Mouse (Mus musculus): ENCODE results near the gene Asb12. TPM values are rescaled to one million over a fixed set of nuclear protein-coding genes. Genes with fewer than 3 reads are reported as not detected.
"Not testable (repeated sequence)": the region's sequence is repeated elsewhere in the genome, so short reads cannot be mapped to it uniquely, and the experiment has no call there.

Asb12 gene
- polyA plus RNA-seq (2014; fragmentation: Nextera tagmentation; extraction: Ambion mirVana): 0.20 TPM in 1 of 2 replicates, not detected in the other

- no peak for ATAC-seq (replicated peaks; ENCODE audit: low FRiP score)
- no peak for DNase-seq (ENCODE audit: low spot score)
- no peak within 1 kb of the TSS for H3K9ac ChIP-seq (ENCODE audit: low read length)
- no peaks in the 10 kb centered on the region for H3K27me3 ChIP-seq (ENCODE audit: control insufficient read depth, insufficient read depth, low read length)
- H3K4me3 ChIP-seq (ENCODE audit: low read depth, low read length): no peak within 1 kb of the TSS
- no peaks in the 10 kb centered on the region for H3K36me3 ChIP-seq (ENCODE audit: control insufficient read depth, insufficient read depth, low read length)
- no peak within 1 kb of the TSS for H3K4me2 ChIP-seq (ENCODE audit: low read depth, low read length, severe bottlenecking)
- 81% methylated on average over 2 of the region's 2 CpGs for WGBS
- no peaks in the 10 kb centered on the region for H3K4me1 ChIP-seq (replicated peaks; ENCODE audit: control insufficient read depth, insufficient read depth, low read length)
- no peaks in the 10 kb centered on the region for H3K9me3 ChIP-seq (ENCODE audit: control insufficient read depth, low read length)
- no peak within 1 kb of the TSS for H3K27ac ChIP-seq (ENCODE audit: low read depth, low read length)
These were observed at the start of gene Asb12, which contains the start of gene Pfn5 for GRCm38 (mm10) chrX:95557887-95558286. TSS of gene Asb12 (minus strand) at chrX:95557987. TSS of gene Pfn5 (plus strand) at chrX:95558104.

GRCm38 (mm10) chrX:95600609-95601008 is 42.8 kb upstream of the Asb12 start:
- H3K4me1 ChIP-seq (replicated peaks; ENCODE audit: control insufficient read depth, insufficient read depth, low read length): no peaks in the 10 kb centered on the region
- ATAC-seq (replicated peaks; ENCODE audit: low FRiP score) (no peak), DNase-seq (ENCODE audit: low spot score) (no peak)
- H3K4me2 ChIP-seq (ENCODE audit: low read depth, low read length, severe bottlenecking): no peak overlapping the region
- no peak overlapping the region for H3K9ac ChIP-seq (ENCODE audit: low read length)
- H3K9me3 ChIP-seq (ENCODE audit: control insufficient read depth, low read length): no peaks in the 10 kb centered on the region
- no peak overlapping the region for H3K27ac ChIP-seq (ENCODE audit: low read depth, low read length)
- no peaks in the 10 kb centered on the region for H3K36me3 ChIP-seq (ENCODE audit: control insufficient read depth, insufficient read depth, low read length)
- H3K27me3 ChIP-seq (ENCODE audit: control insufficient read depth, insufficient read depth, low read length): no peaks in the 10 kb centered on the region
- 91% methylated on average over 5 of the region's 5 CpGs for WGBS
- H3K4me3 ChIP-seq (ENCODE audit: low read depth, low read length): no peak overlapping the region

- Histone ChIP-seq H3K4me2 (ENCODE audit: low read depth, low read length, severe bottlenecking) (no peak overlapping the region), H3K9ac (ENCODE audit: low read length) (no peak overlapping the region), H3K4me1 (replicated peaks; ENCODE audit: control insufficient read depth, insufficient read depth, low read length) (no peaks in the 10 kb centered on the region), H3K27ac (ENCODE audit: low read depth, low read length) (no peak overlapping the region), H3K4me3 (ENCODE audit: low read depth, low read length) (no peak overlapping the region), H3K36me3 (ENCODE audit: control insufficient read depth, insufficient read depth, low read length) (no peaks in the 10 kb centered on the region), H3K9me3 (ENCODE audit: control insufficient read depth, low read length) (no peaks in the 10 kb centered on the region), H3K27me3 (ENCODE audit: control insufficient read depth, insufficient read depth, low read length) (no peaks in the 10 kb centered on the region)
- ATAC-seq (replicated peaks; ENCODE audit: low FRiP score) (no peak), DNase-seq (ENCODE audit: low spot score) (no peak)
- WGBS: 79% methylated on average over 4 of the region's 4 CpGs
These were observed 3.5 kb downstream of the Asb12 start for GRCm38 (mm10) chrX:95554321-95554720.

GRCm38 (mm10) chrX:95535493-95535892 is 22.3 kb downstream of the Asb12 start:
- H3K4me1 ChIP-seq (replicated peaks; ENCODE audit: control insufficient read depth, insufficient read depth, low read length); H3K27me3 ChIP-seq (ENCODE audit: control insufficient read depth, insufficient read depth, low read length); ATAC-seq (replicated peaks; ENCODE audit: low FRiP score); H3K9me3 ChIP-seq (ENCODE audit: control insufficient read depth, low read length); H3K9ac ChIP-seq (ENCODE audit: low read length); DNase-seq (ENCODE audit: low spot score); H3K27ac ChIP-seq (ENCODE audit: low read depth, low read length); H3K4me3 ChIP-seq (ENCODE audit: low read depth, low read length); H3K4me2 ChIP-seq (ENCODE audit: low read depth, low read length, severe bottlenecking); H3K36me3 ChIP-seq (ENCODE audit: control insufficient read depth, insufficient read depth, low read length): not testable (repeated sequence)
- WGBS: 85% methylated on average over 2 of the region's 2 CpGs

- H3K27ac ChIP-seq (ENCODE audit: low read depth, low read length): no peak overlapping the region
- DNase-seq (ENCODE audit: low spot score) (no peak), ATAC-seq (replicated peaks; ENCODE audit: low FRiP score) (no peak)
- H3K4me1 ChIP-seq (replicated peaks; ENCODE audit: control insufficient read depth, insufficient read depth, low read length): no peaks in the 10 kb centered on the region
- 95% methylated on average over 2 of the region's 2 CpGs for WGBS
- H3K4me3 ChIP-seq (ENCODE audit: low read depth, low read length): no peak overlapping the region
- H3K36me3 ChIP-seq (ENCODE audit: control insufficient read depth, insufficient read depth, low read length): no peaks in the 10 kb centered on the region
- no peak overlapping the region for H3K9ac ChIP-seq (ENCODE audit: low read length)
- H3K9me3 ChIP-seq (ENCODE audit: control insufficient read depth, low read length): no peaks in the 10 kb centered on the region
- H3K27me3 ChIP-seq (ENCODE audit: control insufficient read depth, insufficient read depth, low read length): no peaks in the 10 kb centered on the region
- no peak overlapping the region for H3K4me2 ChIP-seq (ENCODE audit: low read depth, low read length, severe bottlenecking)
These were observed 32.6 kb downstream of the Asb12 start for GRCm38 (mm10) chrX:95525166-95525565.

- DNase-seq (ENCODE audit: low spot score) (no peak), ATAC-seq (replicated peaks; ENCODE audit: low FRiP score) (no peak)
- Histone ChIP-seq H3K4me2 (ENCODE audit: low read depth, low read length, severe bottlenecking) (no peak overlapping the region), H3K27ac (ENCODE audit: low read depth, low read length) (no peak overlapping the region), H3K4me1 (replicated peaks; ENCODE audit: control insufficient read depth, insufficient read depth, low read length) (no peaks in the 10 kb centered on the region), H3K27me3 (ENCODE audit: control insufficient read depth, insufficient read depth, low read length) (no peaks in the 10 kb centered on the region), H3K9ac (ENCODE audit: low read length) (no peak overlapping the region), H3K36me3 (ENCODE audit: control insufficient read depth, insufficient read depth, low read length) (no peaks in the 10 kb centered on the region), H3K4me3 (ENCODE audit: low read depth, low read length) (no peak overlapping the region), H3K9me3 (ENCODE audit: control insufficient read depth, low read length) (no peaks in the 10 kb centered on the region)
These were observed 33.9 kb downstream of the Asb12 start for GRCm38 (mm10) chrX:95523883-95524282.

GRCm38 (mm10) chrX:95457166-95457565 is 100.6 kb downstream of the Asb12 start:
- Histone ChIP-seq H3K9me3 (ENCODE audit: control insufficient read depth, low read length) (no peaks in the 10 kb centered on the region), H3K4me3 (ENCODE audit: low read depth, low read length) (no peak overlapping the region), H3K27ac (ENCODE audit: low read depth, low read length) (no peak overlapping the region), H3K4me2 (ENCODE audit: low read depth, low read length, severe bottlenecking) (no peak overlapping the region), H3K36me3 (ENCODE audit: control insufficient read depth, insufficient read depth, low read length) (no peaks in the 10 kb centered on the region), H3K27me3 (ENCODE audit: control insufficient read depth, insufficient read depth, low read length) (no peaks in the 10 kb centered on the region), H3K4me1 (replicated peaks; ENCODE audit: control insufficient read depth, insufficient read depth, low read length) (no peaks in the 10 kb centered on the region), H3K9ac (ENCODE audit: low read length) (no peak overlapping the region)
- ATAC-seq (replicated peaks; ENCODE audit: low FRiP score): no peak
- no peak for DNase-seq (ENCODE audit: low spot score)
- WGBS: 70% methylated on average over 3 of the region's 3 CpGs

GRCm38 (mm10) chrX:95445866-95446265 is 111.9 kb downstream of the Asb12 start:
- H3K4me1 ChIP-seq (replicated peaks; ENCODE audit: control insufficient read depth, insufficient read depth, low read length): no peaks in the 10 kb centered on the region
- DNase-seq (ENCODE audit: low spot score) (no peak), ATAC-seq (replicated peaks; ENCODE audit: low FRiP score) (no peak)
- H3K4me3 ChIP-seq (ENCODE audit: low read depth, low read length): no peak overlapping the region
- H3K9ac ChIP-seq (ENCODE audit: low read length): no peak overlapping the region
- no peaks in the 10 kb centered on the region for H3K9me3 ChIP-seq (ENCODE audit: control insufficient read depth, low read length)
- no peaks in the 10 kb centered on the region for H3K36me3 ChIP-seq (ENCODE audit: control insufficient read depth, insufficient read depth, low read length)
- 62% methylated on average over 2 of the region's 2 CpGs for WGBS
- H3K4me2 ChIP-seq (ENCODE audit: low read depth, low read length, severe bottlenecking): no peak overlapping the region
- no peak overlapping the region for H3K27ac ChIP-seq (ENCODE audit: low read depth, low read length)
- H3K27me3 ChIP-seq (ENCODE audit: control insufficient read depth, insufficient read depth, low read length): no peaks in the 10 kb centered on the region

- H3K36me3 ChIP-seq (ENCODE audit: control insufficient read depth, insufficient read depth, low read length): no peaks in the 10 kb centered on the region
- no peaks in the 10 kb centered on the region for H3K4me1 ChIP-seq (replicated peaks; ENCODE audit: control insufficient read depth, insufficient read depth, low read length)
- ATAC-seq (replicated peaks; ENCODE audit: low FRiP score) (0 out of 2 replicates have a peak, but pooled peaks have one; percentile 1), DNase-seq (ENCODE audit: low spot score) (no peak)
- 52% methylated on average over 3 of the region's 3 CpGs for WGBS
- peak overlapping the region; percentile 52 for H3K4me3 ChIP-seq (ENCODE audit: low read depth, low read length)
- peak overlapping the region; percentile 52 for H3K4me2 ChIP-seq (ENCODE audit: low read depth, low read length, severe bottlenecking)
- no peaks in the 10 kb centered on the region for H3K9me3 ChIP-seq (ENCODE audit: control insufficient read depth, low read length)
- no peaks in the 10 kb centered on the region for H3K27me3 ChIP-seq (ENCODE audit: control insufficient read depth, insufficient read depth, low read length)
- H3K27ac ChIP-seq (ENCODE audit: low read depth, low read length): no peak overlapping the region
- peak overlapping the region; percentile 4; the same call in 1 of the 2 replicates for H3K9ac ChIP-seq (ENCODE audit: low read length)
These were observed 112.6 kb downstream of the Asb12 start for GRCm38 (mm10) chrX:95445141-95445540.
